Mouse (Mus musculus) small intestine, adult 2 months (tissue): Measurements from ENCODE around the gene Ms4a2.

ENCODE experiments used
- CTCF ChIP-seq: fragments of 200-500 bp; IDR thresholded peaks from 2 replicates; pipeline ENCODE4 v1.5.1; 2012; ENCODE audit warnings: low read depth, mild to moderate bottlenecking, control low read depth, inconsistent platforms, low read length, moderate library complexity, mixed read lengths; ENCODE audit not compliant: insufficient replicate concordance, insufficient read length; ENCODE audit errors: extremely low read depth
- POLR2A ChIP-seq: fragments of 200-500 bp; IDR thresholded peaks from 2 replicates; pipeline ENCODE4 v1.6.1; 2012; ENCODE audit warnings: low read depth, mild to moderate bottlenecking, control low read depth, inconsistent platforms, low read length, moderate library complexity

DNA sequence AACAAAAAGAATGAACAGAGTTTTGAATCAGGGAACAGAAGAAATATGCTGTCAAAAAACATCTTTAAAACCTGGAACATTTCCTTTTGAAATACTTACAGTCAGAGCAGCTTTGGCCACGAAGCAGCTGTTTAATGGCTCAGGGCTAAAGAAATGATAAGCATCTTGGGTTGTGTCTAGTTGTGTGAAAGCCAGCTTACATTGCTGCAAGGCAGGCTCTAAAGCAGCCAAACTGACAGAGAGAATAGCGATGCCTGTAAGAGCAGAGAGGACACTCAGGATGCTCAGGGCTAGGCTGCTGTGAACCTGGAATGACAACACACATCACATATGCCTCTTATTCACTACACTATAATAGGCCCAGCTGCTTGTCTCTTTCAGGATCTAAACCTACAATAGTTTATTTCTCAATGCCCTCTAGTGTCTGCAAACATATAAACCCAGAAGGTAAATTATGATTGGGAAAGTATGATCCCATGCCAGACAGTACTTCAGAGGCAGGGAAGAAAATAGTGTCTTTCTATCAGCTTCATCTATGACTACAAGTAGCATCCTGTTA is 33.5 kb downstream of the Ms4a2 start:
- TF ChIP-seq POLR2A = no peak
- no peak for TF ChIP-seq CTCF
